Mouse (Mus musculus): ENCODE data around the gene Igfbp6. TPM values are rescaled to one million over a fixed set of nuclear protein-coding genes. Genes with fewer than 3 reads are reported as not detected.
A peak's percentile ranks its signal among the peaks of the same experiment; 100 is the strongest.

Igfbp6 gene
- total RNA-seq (2014; fragmentation: Nextera tagmentation), result not detected in 2 replicates
- total RNA-seq (2017), result not detected in 2 replicates

- no peak for ATAC-seq (replicated peaks; ENCODE audit: poor library complexity, severe bottlenecking)
These were observed at the start of gene Igfbp6 for GRCm38 (mm10) chr15:102144274-102144711. Gene Igfbp6 (plus strand): TSS chr15:102144362.

- no peak for ATAC-seq (replicated peaks; ENCODE audit: poor library complexity, severe bottlenecking)
These were observed 49.2 kb upstream of the Igfbp6 start for GRCm38 (mm10) chr15:102094988-102095387.

GRCm38 (mm10) chr15:102097147-102097915, 46.8 kb upstream of the Igfbp6 start:
- ATAC-seq (replicated peaks; ENCODE audit: poor library complexity, severe bottlenecking), result no peak

GRCm38 (mm10) chr15:102097991-102098555, 46.1 kb upstream of the Igfbp6 start:
- no peak for ATAC-seq (replicated peaks; ENCODE audit: poor library complexity, severe bottlenecking)

GRCm38 (mm10) chr15:102099260-102099659, 44.9 kb upstream of the Igfbp6 start:
- ATAC-seq (replicated peaks; ENCODE audit: poor library complexity, severe bottlenecking), result no peak

- no peak for ATAC-seq (replicated peaks; ENCODE audit: poor library complexity, severe bottlenecking)
These were observed 44.4 kb upstream of the Igfbp6 start for GRCm38 (mm10) chr15:102099771-102100160.

- peak; percentile 68 for ATAC-seq (replicated peaks; ENCODE audit: poor library complexity, severe bottlenecking)
These were observed 43.8 kb upstream of the Igfbp6 start, which contains the start of gene Tns2 for GRCm38 (mm10) chr15:102100161-102100981. Gene Tns2 (plus strand): TSS chr15:102100413.

GRCm38 (mm10) chr15:102100996-102101671, 43.0 kb upstream of the Igfbp6 start:
- ATAC-seq (replicated peaks; ENCODE audit: poor library complexity, severe bottlenecking), result no peak

GRCm38 (mm10) chr15:102101672-102102541, 42.3 kb upstream of the Igfbp6 start:
- no peak for ATAC-seq (replicated peaks; ENCODE audit: poor library complexity, severe bottlenecking)

- no peak for ATAC-seq (replicated peaks; ENCODE audit: poor library complexity, severe bottlenecking)
These were observed 41.5 kb upstream of the Igfbp6 start for GRCm38 (mm10) chr15:102102548-102103121.

- no peak for ATAC-seq (replicated peaks; ENCODE audit: poor library complexity, severe bottlenecking)
These were observed 40.7 kb upstream of the Igfbp6 start for GRCm38 (mm10) chr15:102103371-102103946.

GRCm38 (mm10) chr15:102103947-102104555, 40.1 kb upstream of the Igfbp6 start:
- no peak for ATAC-seq (replicated peaks; ENCODE audit: poor library complexity, severe bottlenecking)

- no peak for ATAC-seq (replicated peaks; ENCODE audit: poor library complexity, severe bottlenecking)
These were observed 38.8 kb upstream of the Igfbp6 start for GRCm38 (mm10) chr15:102105360-102105759.

- ATAC-seq (replicated peaks; ENCODE audit: poor library complexity, severe bottlenecking), result no peak; the same call in 1 of the 2 replicates
These were observed 38.1 kb upstream of the Igfbp6 start for GRCm38 (mm10) chr15:102105764-102106730.

- no peak for ATAC-seq (replicated peaks; ENCODE audit: poor library complexity, severe bottlenecking)
These were observed 37.3 kb upstream of the Igfbp6 start for GRCm38 (mm10) chr15:102106754-102107456.
